Mouse (Mus musculus) CH12.LX (cell line): ENCODE measurements around the gene Scyl1.

ENCODE experiments used
- CHD1 ChIP-seq: IDR thresholded peaks from 2 replicates; pipeline ENCODE4 v1.6.1; 2012; ENCODE audit warnings: low read depth, low read length, improper control_type of control experiment, inconsistent platforms
- CTCF ChIP-seq, 2 experiments: IDR thresholded peaks in 1 of 2; conservative IDR thresholded peaks in 1 of 2; 2 replicates each; pipeline ENCODE4 v1.5.1; 2011 to 2012; ENCODE audit warnings: low read depth in 2 of 2, low read length in 2 of 2, improper control_type of control experiment in 1 of 2, inconsistent platforms in 1 of 2, mild to moderate bottlenecking in 1 of 2, moderate library complexity in 1 of 2
- EP300 ChIP-seq: IDR thresholded peaks from 2 replicates; pipeline ENCODE4 v1.6.1; 2011; ENCODE audit warnings: low read length, improper control_type of control experiment
- MAX ChIP-seq: IDR thresholded peaks from 2 replicates; pipeline ENCODE4 v1.6.1; 2011; ENCODE audit warnings: low read length, improper control_type of control experiment
- NRF1 ChIP-seq: IDR thresholded peaks from 2 replicates; pipeline ENCODE4 v1.6.1; 2014; ENCODE audit warnings: low read depth, mild to moderate bottlenecking, inconsistent platforms, low read length, improper control_type of control experiment, moderate library complexity
- POLR2A ChIP-seq: IDR thresholded peaks from 2 replicates; pipeline ENCODE4 v1.6.1; 2011; ENCODE audit warnings: low read depth, mild to moderate bottlenecking, improper control_type of control experiment, low read length
- POLR2AphosphoS2 ChIP-seq: IDR thresholded peaks from 2 replicates; pipeline ENCODE4 v1.6.1; 2011; ENCODE audit warnings: low read depth, low read length, improper control_type of control experiment
- RAD21 ChIP-seq: IDR thresholded peaks from 2 replicates; pipeline ENCODE4 v1.6.1; 2011; ENCODE audit warnings: low read depth, mild to moderate bottlenecking, low read length, improper control_type of control experiment, moderate library complexity
- RCOR1 ChIP-seq: conservative IDR thresholded peaks from 2 replicates; pipeline ENCODE4 v1.6.1; 2012; ENCODE audit warnings: low read depth, mild to moderate bottlenecking, inconsistent platforms, low read length, improper control_type of control experiment
- SMC3 ChIP-seq: IDR thresholded peaks from 2 replicates; pipeline ENCODE4 v1.6.1; 2011; ENCODE audit warnings: low read depth, low read length, improper control_type of control experiment
- USF2 ChIP-seq: conservative IDR thresholded peaks from 2 replicates; pipeline ENCODE4 v1.6.1; 2011; ENCODE audit warnings: low read depth, low read length, improper control_type of control experiment

GRCm38 (mm10) chr19:5803041-5803880 lies 32.0 kb upstream of the Scyl1 start:
- TF ChIP-seq POLR2AphosphoS2 = no peak
- peak; percentile 73 for TF ChIP-seq POLR2A
- no peak for TF ChIP-seq RCOR1
- TF ChIP-seq CTCF (conservative IDR thresholded peaks at IDR 0.05 in 1 of 2, IDR thresholded peaks at IDR 0.05 in 1 of 2; ENCODE audit: low read depth in 2 of 2, low read length in 2 of 2) = no peak
- TF ChIP-seq SMC3 = no peak
- TF ChIP-seq EP300 = no peak
- TF ChIP-seq MAX = no peak
- no peak for TF ChIP-seq CHD1
- no peak for TF ChIP-seq RAD21
- no peak for TF ChIP-seq NRF1
- no peak for TF ChIP-seq USF2
